Mouse (Mus musculus): ENCODE measurements around the gene Veph1. TPM values are rescaled to one million over a fixed set of nuclear protein-coding genes. Genes with fewer than 3 reads are reported as not detected.

The Veph1 gene
- 2.4 and 3.0 TPM in 2 replicates for polyA plus RNA-seq (2012; rRNA removed)

DNA sequence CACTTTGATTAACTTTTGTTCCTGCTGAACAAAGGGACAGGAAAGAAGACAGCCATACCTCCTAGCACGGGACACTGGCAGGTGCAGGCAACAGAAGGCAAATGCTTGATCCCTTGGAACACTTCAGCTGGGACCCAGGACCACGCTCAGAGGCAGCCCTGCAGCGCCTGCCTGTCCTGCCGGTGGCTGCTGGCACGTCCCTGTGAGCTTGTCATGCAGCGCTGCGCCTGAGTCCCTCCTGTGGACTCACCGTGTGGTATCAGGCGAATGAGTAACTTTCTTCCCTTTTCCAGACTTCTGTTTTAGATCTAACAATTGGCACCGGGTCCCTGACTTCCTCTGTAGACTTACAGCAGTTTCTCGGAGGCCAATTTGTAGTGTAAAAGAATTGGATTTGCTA lies at the start of gene Veph1:
Veph1 (minus strand) TSS at position 293 of the 400 bp plus-strand sequence.

GRCm38 (mm10) chr3:66219655-66220191 lies 76.9 kb downstream of the Veph1 start, which contains the start of gene Ptx3:
TSS of gene Ptx3 (plus strand) at chr3:66219910.

Other genes with a start within 250 kb of the Veph1 start
- gene Ptx3, start 76.9 kb downstream of the Veph1 start, polyA plus RNA-seq (2012; rRNA removed): 20.2 and 21.0 TPM in 2 replicates

Data from central nervous system, embryonic 14 days (tissue).